Mouse (Mus musculus) cerebellum, adult 8-10 months (tissue): ENCODE results near the gene Cpne8.
A peak's percentile ranks its signal among the peaks of the same experiment; 100 is the strongest.
"Not testable (repeated sequence)": the region's sequence is repeated elsewhere in the genome, so short reads cannot be mapped to it uniquely, and the experiment has no call there.

ENCODE experiments used
- DNase-seq: peaks from one replicate; pipeline ENCODE4 v3.0.0; 2022

Cpne8 gene

DNA sequence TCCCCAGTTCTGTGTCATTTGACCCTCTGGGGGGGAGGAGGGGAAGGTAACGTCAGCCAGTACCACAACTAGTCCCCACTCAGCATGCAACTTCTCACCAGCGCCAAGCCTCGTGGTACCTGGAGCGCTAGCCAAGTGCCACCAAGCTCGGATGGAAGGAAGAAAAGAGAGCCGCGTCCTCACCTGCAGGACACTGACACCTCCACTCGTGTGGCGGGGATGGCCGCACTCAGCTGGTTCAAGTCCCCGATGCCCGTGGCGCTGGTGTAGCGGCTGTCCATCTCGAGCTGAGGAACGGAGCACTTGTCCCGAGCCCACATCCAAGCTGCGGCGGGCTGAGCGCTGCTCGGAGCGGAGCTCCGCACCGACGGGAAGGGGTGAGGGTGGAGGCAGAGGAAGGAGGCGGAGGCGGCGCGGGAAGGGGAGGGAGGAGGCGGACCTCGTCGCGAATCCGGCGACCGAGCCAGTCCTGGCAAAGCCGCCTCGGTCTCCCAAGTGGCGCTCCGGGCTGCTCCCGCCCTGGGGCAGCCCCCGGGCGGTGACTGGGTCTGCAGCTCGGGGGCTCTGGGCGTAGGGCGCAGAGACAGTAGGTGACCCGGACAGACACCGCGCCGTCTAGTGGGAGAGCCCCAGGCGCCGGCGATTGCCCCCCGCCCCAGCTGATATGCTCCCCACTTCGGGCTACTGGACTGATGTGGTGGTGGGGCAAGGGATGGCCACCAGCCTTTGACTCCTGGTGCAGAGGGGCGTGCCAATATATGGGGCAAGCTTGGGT is at the start of gene Cpne8:
Cpne8 (minus strand) TSS at position 448 of the 775 bp plus-strand sequence.
- DNase-seq, result no peak

- DNase-seq, result no peak
Measured at GRCm38 (mm10) chr15:90717717-90718116, 38.5 kb upstream of the Cpne8 start.

DNA sequence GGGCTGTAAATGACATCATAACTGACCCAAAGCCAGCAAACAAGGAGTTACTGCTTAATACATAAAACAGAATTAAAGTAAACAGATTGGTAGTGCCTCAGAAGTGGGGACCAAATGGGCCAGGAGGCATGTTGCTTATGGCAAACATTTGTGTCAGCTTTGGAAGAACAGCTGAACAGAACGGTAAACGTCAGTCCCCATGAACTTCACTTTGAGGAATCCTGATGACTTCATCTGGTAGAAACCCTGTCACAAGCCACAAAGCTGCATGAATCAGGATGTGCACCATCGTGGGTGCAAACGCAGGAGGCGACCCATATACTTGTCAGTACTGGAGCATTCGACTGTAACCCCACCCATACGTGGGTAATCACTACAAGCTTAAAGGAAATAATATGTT is 30.1 kb upstream of the Cpne8 start:
- no peak for DNase-seq

GRCm38 (mm10) chr15:90704314-90704713 is 25.1 kb upstream of the Cpne8 start:
- DNase-seq, result no peak

GRCm38 (mm10) chr15:90703502-90704232 is 24.4 kb upstream of the Cpne8 start:
- DNase-seq, result no peak

DNA sequence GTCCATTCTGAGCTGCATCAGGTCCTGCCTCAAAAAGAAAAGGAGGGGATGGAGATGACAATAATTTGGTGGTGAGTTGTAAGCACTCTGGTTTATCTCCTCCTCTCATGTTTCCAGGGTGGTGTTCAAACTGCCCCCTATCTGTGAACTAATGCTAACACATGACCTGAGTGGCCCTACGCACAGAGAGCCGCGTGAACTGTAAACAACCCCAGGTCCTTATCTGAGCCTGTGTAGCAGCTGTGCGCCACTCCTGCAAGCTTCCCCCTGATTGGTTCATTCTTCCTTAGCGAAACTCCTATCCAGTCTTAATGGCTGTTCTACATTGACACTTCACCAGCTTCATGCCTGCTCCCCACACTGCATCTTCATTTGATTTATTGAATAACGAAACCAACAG is 7.5 kb upstream of the Cpne8 start:
- no peak for DNase-seq

- DNase-seq, result peak; percentile 14
Measured at GRCm38 (mm10) chr15:90679760-90680579, 738 bp upstream of the Cpne8 start.

DNA sequence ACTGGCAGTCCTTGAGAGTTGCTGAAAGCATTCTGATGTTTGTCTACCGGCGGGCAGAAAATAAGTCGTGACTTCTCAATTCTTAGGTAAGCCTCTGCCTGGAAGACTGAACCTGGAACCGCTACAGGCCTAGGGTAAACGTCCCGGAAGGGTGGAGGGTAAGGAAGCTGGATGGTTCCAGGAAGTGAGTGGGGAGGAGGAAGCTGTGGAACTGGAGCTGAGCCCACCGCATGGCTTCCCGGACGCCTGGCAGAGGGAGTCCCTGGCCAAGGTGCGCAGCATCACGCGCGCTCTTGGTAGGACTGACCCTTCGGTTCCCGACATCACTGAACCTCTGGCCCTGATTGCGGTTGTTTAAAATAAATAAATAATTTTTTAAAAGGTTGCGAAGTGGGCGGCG is 744 bp downstream of the Cpne8 start:
- no peak for DNase-seq

DNA sequence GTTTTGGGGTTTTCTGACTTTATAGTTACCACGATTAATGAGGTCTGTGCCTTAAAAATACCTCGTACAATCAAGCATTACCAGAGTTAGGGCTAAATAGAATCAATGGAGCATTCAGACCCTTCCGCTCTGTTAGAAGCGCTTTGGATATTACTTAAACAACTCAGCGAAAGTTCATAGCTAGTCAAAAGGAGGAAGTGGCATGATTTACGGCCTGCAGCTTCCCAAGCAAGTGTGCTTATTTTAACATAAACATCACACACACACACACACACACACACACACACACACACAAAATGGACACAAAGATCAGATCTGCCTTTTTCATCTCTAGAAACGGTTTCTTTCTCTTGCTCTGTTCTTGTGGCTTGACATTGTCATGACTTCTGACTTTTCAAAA is 9.7 kb downstream of the Cpne8 start:
- DNase-seq, result no peak

- DNase-seq, result no peak
Measured at GRCm38 (mm10) chr15:90666893-90667292, 12.3 kb downstream of the Cpne8 start.

DNA sequence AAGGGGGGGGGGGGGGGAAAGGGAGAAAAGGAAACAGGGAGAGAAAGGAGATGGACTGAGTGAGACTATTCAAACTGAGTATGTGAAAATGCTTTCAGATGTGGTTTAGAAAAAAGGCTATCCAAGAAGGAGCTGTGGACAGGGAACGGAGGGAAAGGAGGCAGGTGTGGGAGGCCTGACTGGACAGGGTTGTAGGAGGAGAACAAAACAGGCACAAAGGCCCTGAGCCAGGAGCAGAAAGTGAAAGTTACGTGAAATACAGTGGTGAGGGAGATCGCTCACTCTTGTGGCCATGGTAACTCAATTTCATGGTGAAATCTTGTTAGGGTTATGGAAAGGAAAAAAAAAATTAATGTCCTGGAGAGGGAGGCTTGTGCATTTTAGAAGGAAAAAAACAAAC is 14.6 kb downstream of the Cpne8 start:
- DNase-seq, result no peak

DNA sequence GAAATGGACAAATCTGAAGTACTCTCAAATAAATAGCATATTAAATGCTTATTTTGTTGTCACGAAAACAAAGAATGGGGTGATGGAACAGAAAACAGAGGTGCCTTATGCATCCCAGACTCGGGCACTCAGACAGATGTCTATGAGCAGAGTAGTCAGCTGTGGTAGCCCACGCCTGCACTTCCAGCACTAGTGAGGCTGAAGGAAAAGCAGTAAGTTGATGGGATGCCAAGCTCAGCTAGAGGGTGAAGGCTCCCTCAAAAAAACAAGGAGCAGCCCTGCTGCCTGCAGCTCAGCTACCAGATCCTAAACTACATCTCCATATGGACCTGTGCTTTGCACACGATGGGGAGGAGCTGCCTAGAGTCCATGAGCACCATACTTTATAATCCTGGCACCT is 15.6 kb downstream of the Cpne8 start:
- no peak for DNase-seq

DNA sequence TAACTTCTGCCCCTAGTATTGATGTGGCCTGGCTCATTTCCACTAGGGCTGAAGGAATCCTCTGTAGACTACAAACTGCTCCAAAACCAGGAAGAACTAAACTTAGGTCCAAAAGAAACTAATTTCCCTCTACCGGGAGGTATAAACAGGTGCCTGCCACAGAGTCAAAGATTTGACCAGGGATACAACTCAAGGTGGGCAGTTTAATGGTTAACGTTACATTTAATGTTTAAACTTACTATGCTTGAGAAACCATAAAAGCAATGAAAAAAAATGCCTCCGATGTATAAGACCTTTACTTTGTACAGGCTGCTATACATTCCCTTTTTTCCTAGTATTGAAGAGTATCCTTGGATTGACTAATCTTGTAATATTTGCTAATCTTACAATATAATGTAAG is 18.5 kb downstream of the Cpne8 start:
- no peak for DNase-seq

GRCm38 (mm10) chr15:90658053-90658452 is 21.2 kb downstream of the Cpne8 start:
- no peak for DNase-seq

GRCm38 (mm10) chr15:90656521-90656920 is 22.7 kb downstream of the Cpne8 start:
- DNase-seq, result no peak

GRCm38 (mm10) chr15:90647011-90647577 is 32.1 kb downstream of the Cpne8 start:
- no peak for DNase-seq

DNA sequence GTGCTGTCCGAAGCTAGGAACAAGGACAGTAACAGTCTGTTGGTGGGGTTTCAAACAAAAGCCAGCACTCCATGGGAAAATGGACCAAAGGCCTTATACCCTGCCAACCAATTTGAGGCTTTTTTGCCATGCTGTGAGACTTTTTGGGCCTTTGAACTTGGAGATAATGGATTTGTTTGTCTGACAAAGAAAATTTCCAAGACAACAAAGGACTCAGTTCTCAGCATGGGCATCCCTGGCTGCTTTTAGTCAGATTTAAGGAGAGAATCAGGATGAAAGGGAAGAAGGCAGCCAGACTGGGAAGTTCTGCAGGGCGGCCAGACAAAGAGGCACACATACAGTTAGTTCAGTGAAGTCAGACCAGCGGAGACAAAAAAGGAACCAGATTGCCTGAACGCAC is 32.9 kb downstream of the Cpne8 start:
- DNase-seq, result no peak

- no peak for DNase-seq
Measured at GRCm38 (mm10) chr15:90645828-90646227, 33.4 kb downstream of the Cpne8 start.

GRCm38 (mm10) chr15:90624201-90624600 is 55.0 kb downstream of the Cpne8 start:
- no peak for DNase-seq

GRCm38 (mm10) chr15:90622005-90622404 is 57.2 kb downstream of the Cpne8 start:
- DNase-seq, result no peak

- no peak for DNase-seq
Measured at GRCm38 (mm10) chr15:90619736-90620135, 59.5 kb downstream of the Cpne8 start.

- no peak for DNase-seq
Measured at GRCm38 (mm10) chr15:90616116-90616798, 63.0 kb downstream of the Cpne8 start.

DNA sequence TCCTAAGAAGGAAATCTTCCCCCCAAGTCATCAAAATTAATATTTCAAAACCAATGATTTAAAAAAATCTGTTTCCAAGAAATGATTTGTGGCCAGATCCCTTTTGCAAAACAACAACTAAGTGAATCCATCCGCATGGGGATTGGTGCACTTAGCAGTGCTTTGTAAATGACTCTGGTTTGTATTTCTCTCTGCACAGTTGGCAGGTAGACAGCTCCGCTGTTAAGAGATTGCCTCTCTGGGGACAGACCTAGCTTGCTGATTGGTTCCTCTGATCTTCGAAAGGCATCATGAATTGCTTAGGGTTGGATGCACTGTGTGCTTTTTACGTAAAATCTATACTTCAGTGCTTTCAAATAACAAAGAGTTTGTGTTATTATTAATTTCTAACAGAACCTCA is 68.5 kb downstream of the Cpne8 start:
- DNase-seq, result not testable (repeated sequence)
